Mouse (Mus musculus) bone marrow, adult 2 months (tissue): ENCODE results near the gene Drc3. TPM values are rescaled to one million over a fixed set of nuclear protein-coding genes. Genes with fewer than 3 reads are reported as not detected.

ENCODE experiments used
- H3K27ac ChIP-seq: fragments of 200-500 bp; 2 replicates; pipeline ENCODE4 v1.5.1; 2012; ENCODE audit warnings: low read depth, mild to moderate bottlenecking, control low read depth, inconsistent platforms, low read length; ENCODE audit not compliant: control insufficient read depth, poor library complexity, insufficient read depth
- H3K4me1 ChIP-seq: fragments of 200-500 bp; 2 replicates; pipeline ENCODE4 v1.6.1; 2011; ENCODE audit warnings: low read length; ENCODE audit not compliant: control insufficient read depth, insufficient read depth
- H3K4me3 ChIP-seq: fragments of 200-500 bp; replicated peaks from 2 replicates; pipeline ENCODE3; 2011; ENCODE audit warnings: mild to moderate bottlenecking, low read depth, low read length, control low read depth; ENCODE audit not compliant: control insufficient read depth
- CTCF ChIP-seq: fragments of 200-500 bp; IDR thresholded peaks from 2 replicates; pipeline ENCODE4 v1.5.1; 2011; ENCODE audit warnings: low read length, control low read depth; ENCODE audit not compliant: control insufficient read depth, insufficient read depth
- POLR2A ChIP-seq: fragments of 200-500 bp; IDR thresholded peaks from 2 replicates; pipeline ENCODE4 v1.6.1; 2011; ENCODE audit warnings: low read depth, mild to moderate bottlenecking, control low read depth, low read length, borderline replicate concordance; ENCODE audit not compliant: control insufficient read depth
- WGBS: fragments of 180-500 bp; shearing (Covaris S2); methylation state at CpG from one replicate; pipeline ENCODE4 v1.1.7; 2018; 5-methylcytosine and 5-hydroxymethylcytosine counted together
- polyA plus RNA-seq: library from polyadenylated mRNA; stranded (reverse); fragments of >200 nt; gene quantifications from 2 replicates; pipeline ENCODE4 v1.2.4, GENCODE M21; 2011; ENCODE audit warnings: low replicate concordance; ENCODE audit not compliant: missing spikeins, insufficient read depth, insufficient read length

The Drc3 gene
- polyA plus RNA-seq, 1 experiment: not detected

DNA sequence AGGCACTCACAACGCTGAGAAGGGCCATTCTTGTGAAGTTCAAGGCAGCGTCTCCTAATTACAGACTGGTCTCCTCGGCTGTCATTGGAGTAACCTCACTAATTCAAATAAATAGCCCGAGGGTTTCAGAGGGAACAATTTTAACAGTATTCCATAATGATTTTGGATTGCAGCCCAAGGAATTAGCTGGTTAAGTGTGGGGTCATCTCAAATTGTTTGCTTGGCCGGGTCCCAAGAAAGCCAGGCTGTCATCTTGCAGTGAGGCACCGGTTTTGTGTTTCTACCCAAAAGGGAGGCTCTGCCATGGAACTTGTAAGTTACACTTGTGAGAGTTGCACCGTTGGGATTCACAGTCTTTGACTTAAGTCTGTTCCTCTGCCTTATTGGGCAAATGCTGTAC lies 36.9 kb upstream of the Drc3 start:
- no peak for TF ChIP-seq CTCF
- no peak for TF ChIP-seq POLR2A
- no peak overlapping the region for H3K4me3 ChIP-seq
- 84% methylated on average over 7 of the region's 7 CpGs for WGBS
- no peaks in the 10 kb centered on the region for H3K4me1 ChIP-seq
- no peak overlapping the region for H3K27ac ChIP-seq

DNA sequence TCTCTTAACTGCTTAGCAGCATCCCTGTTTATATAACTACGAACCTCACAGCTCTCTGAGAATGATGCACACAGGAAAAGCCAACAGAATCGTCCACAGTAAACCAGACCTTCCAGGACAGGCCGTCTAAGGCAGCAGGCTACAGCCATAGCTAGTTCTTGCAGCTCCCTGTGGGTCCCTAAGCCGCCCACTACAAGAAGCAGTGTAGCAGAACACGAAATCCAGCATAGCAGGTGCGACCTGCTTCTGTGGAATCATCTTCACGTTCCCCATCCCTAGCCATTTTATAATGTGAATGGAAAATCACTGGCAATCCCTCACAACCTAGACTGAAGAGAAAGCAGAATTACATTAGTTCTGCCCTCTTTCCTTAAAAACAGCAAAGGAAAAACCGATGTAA lies 36.2 kb upstream of the Drc3 start:
- H3K4me1 ChIP-seq: no peaks in the 10 kb centered on the region
- TF ChIP-seq POLR2A (no peak), CTCF (no peak)
- no peak overlapping the region for H3K27ac ChIP-seq
- H3K4me3 ChIP-seq: no peak overlapping the region
- 83% methylated on average over 8 of the region's 8 CpGs for WGBS

DNA sequence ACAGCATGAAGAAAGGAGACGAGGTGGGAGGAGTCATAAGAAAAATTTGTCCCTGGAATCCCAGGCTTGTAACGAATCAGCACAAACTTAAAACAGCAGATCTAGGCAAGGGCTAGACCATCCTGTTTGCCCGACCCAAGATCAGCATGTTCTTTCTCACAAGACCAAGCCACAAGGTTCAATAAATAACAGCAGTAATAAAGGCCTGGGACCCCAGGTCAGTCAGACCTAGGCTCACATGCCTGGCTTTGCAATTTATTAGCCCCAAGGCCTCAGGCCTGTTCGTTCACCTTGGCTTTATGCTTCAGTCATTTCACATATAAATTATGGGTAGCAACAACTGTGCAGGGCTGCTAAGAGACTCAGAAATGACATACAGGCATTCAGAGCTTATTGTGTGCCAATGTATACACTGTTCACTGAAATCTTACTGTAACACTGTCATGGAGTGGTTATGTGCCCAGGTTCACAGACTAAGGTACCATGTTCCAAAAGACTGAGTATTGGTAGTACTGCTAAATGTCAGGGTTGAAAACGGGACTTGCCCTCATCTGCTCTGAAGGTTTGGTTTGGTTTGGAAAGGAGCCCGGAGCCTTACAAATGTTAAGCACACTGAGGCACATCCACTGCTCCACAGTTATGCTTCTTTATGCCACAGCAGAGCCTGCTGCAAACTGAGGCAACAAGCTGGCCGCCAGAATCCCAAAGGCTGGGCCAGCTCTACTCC lies 35.6 kb upstream of the Drc3 start:
- TF ChIP-seq POLR2A: no peak
- no peak for TF ChIP-seq CTCF
- 82% methylated on average over 7 of the region's 7 CpGs for WGBS
- Histone ChIP-seq H3K4me3 (no peak overlapping the region), H3K27ac (no peak overlapping the region), H3K4me1 (no peaks in the 10 kb centered on the region)

DNA sequence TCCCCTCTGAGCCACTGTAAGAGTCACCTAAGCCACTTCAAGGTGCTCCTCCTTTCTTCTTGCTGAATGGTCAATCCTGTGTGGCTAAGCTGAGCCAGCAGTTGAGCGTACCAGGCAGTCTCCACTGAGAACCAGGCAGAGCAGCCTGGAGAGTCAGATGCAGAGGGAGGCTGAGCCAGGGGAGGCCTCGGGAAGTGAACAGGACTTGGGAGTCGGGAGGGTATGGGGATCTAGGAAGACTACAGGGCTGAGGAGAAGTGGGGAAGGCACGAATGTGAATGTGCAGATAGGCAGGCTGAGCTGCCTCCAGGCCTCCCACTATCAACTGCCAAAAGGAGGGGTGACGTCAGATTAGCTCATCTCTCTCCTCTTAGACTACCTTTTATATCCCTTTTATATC lies 34.4 kb upstream of the Drc3 start:
- 65% methylated on average over 5 of the region's 5 CpGs for WGBS
- H3K4me1 ChIP-seq: no peaks in the 10 kb centered on the region
- no peak overlapping the region for H3K4me3 ChIP-seq
- no peak overlapping the region for H3K27ac ChIP-seq
- no peak for TF ChIP-seq POLR2A
- TF ChIP-seq CTCF: no peak

DNA sequence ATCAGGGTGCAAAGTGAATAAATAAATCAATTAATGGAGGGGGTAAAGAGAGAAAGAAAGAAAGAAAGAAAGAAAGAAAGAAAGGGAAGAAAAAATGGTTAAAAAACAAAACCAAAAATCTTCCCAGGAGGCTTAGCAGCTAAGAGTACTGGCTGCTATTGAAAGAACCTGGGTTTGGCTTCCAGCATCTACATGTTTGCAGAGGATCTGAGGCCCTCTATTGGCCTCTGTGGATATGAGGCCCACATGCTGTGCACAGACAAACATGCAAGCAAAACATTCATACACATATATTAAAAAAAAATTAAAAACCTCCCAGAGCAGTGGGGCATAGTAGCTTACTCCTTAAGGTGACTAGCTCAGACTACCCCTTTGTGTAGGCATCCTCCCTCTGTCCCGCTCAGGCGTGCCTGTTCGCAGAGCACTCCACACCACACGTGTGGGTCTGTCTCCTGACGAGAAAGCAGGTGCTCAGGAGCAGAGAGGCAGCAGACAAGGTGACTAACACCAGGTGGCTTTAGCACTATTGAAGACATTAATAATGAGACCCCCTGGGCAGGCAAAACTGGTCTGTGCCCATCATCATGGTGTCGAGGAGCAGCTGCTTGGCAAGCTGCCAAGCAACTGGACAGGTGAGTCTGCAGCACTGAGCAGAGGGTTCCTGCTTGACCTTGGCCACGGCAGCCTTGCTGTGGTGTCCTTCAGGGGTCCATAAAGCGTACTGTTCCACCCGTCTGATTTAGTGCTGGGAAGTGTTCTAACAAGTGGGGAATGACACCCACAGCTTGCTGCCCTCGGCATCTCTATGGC lies 33.7 kb upstream of the Drc3 start:
- WGBS: 81% methylated on average over 10 of the region's 10 CpGs
- TF ChIP-seq CTCF (no peak), POLR2A (no peak)
- H3K4me3 ChIP-seq: no peak overlapping the region
- H3K4me1 ChIP-seq: no peaks in the 10 kb centered on the region
- H3K27ac ChIP-seq: no peak overlapping the region

DNA sequence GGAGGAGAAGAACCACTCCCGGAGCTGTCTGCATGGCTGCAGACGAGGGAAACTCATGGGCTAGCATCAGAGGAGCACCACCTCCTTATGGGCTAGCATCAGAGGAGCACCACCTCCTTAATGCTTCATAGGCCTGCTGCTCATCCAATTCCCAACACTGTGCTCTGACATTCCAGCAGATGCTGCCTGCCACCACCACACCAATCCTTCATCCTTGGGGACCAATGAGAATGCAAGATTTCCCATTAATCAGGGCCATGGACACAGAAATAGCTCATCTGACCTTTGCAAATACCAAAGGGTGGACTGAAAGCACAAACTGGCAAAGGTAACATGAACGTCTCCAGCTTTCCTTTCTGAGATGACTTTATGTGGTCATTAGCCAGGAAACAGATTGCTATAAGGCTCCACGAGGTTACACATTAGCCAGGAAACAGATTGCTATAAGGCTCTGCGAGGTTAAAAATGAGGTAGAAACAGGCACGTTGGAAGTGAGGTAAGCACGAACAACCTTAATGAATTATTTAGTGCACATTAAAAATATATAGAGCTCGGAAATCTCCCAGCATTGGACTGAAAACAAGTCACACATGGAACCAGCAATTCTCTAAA lies 32.6 kb upstream of the Drc3 start:
- no peak overlapping the region for H3K4me3 ChIP-seq
- WGBS: 27% methylated on average over 8 of the region's 8 CpGs
- no peak for TF ChIP-seq POLR2A
- no peak for TF ChIP-seq CTCF
- no peak overlapping the region for H3K27ac ChIP-seq
- H3K4me1 ChIP-seq: no peaks in the 10 kb centered on the region

DNA sequence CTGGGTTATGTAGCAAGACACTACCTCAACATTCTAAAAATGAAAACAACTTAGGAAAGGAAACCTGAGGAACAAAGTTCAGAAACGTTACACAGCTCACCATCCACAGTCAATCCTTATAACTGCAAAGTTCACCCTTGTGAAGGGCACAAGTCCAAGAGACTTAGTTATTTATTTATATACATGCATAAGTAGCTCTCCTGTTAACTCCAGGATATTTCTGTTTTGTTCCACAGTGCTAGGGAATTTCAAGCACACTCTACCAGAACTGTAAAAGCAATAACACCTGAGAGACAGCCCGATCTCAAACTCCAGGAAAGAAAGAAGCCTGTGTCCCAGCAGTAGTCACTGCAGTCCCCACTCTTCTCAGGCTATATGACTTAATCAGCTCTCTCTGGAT lies 31.7 kb upstream of the Drc3 start:
- H3K27ac ChIP-seq: no peak overlapping the region
- TF ChIP-seq CTCF (no peak), POLR2A (no peak)
- 61% methylated on average over 2 of the region's 2 CpGs for WGBS
- no peak overlapping the region for H3K4me3 ChIP-seq
- no peaks in the 10 kb centered on the region for H3K4me1 ChIP-seq

DNA sequence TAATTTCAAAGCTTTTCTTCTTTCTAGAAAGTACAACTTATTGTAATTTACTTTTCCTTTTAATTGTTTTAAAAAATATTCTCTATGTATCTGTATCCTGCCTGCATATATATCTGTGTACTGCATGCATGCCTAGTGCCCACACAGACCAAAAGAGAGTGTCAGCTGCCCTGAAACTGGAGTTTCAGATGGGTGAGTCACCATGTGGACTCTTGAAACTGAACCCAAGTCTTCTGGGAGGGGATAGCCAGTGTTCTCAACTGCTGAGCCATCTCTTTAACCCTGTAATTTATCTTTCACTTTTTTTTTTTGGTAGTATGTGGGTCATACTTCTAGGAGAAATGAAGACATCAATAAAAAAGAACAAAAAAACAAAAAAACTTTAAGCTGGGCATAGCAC lies 29.4 kb upstream of the Drc3 start:
- H3K27ac ChIP-seq: no peak overlapping the region
- H3K4me3 ChIP-seq: no peak overlapping the region
- TF ChIP-seq POLR2A: no peak
- TF ChIP-seq CTCF: no peak
- no peaks in the 10 kb centered on the region for H3K4me1 ChIP-seq
